Mouse (Mus musculus): ENCODE measurements around the gene Olfr524.

Gene Olfr524

DNA sequence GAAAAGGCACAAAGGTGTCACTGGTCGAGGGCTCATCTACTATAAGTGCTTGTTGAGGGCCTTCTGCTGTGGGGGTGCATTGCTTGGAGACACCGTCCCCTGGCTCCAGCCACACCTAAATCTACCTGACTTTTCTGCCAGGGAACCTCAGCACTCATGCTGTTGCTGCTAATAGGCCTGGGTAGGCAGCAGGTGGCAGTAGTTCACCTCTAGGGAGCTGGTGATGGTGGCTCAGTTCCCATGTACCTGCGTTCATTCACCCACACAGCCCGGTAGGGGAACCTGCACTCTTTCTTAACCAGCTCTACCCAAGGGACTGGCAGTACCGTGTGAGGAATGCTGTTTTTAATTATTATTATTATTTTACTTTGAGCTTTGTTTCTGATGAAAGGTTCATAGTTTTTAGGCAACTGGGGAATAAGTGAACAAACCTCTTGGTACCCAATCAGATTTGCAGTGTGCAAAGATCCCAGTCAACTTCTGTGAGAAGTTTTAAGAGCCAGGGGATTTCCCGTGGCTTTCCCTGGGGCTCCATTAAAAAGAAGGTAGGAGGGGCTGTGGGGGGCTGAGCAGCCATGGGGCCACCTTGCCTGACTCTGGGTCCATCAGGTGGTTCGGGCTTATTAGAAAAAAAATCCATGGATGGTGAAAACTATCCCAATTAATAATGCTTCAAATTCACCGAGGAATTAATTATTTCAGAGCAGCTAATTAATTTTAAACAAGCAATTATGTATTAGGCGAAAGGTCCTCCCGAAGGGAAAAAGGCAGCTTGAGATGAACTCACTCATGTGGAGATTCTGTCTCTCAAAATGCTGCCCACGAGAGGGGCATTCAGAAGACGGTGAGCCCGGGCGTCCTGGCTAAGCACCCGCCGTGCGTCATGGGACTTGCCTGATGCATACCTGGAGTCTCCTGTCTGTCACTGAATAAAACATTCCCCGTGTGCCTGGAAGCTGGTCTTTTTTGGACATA lies 18.8 kb downstream of the Olfr524 start:
- DNase-seq (ENCODE audit: low spot score), result no peak

DNA sequence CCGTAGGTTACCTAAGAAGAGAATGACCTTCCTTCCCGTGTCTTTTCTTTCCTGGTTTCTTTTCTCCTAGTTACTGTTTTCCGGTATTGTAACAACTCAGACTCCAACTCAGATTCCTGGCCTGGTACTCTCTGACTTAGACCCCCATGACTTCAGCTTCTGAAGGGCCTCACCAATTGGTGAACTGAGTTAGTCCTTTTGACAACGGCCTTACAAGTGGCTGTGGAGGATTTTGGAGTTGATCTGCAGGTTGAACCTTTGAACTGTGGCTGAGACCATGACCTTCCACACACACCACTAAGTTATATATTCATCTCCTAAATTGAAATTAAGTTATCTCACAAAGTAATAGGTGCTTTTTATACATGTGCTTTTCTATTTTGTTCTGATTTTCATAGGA lies 21.6 kb downstream of the Olfr524 start:
- DNase-seq (ENCODE audit: low spot score), result no peak

DNA sequence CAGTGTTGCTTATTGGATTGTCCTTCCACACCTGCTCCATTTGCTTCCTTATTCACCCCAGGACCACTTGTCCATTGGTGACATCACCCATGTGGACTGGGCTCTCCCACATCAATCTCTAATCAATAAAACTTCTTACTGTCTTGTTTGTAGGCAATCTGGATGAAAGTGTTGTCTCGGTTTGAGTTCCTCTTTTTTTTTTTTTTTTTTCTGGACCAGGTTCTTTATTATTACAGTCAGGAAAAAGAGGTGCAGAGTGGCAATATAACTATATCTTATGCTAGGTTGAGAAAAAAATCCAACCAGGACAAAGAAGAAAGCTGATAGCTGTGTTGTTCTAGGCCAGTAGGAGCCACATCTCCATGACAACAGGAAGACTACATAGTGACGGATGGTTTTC lies 25.1 kb downstream of the Olfr524 start:
- DNase-seq (ENCODE audit: low spot score), result no peak

GRCm38 (mm10) chr7:140179176-140179575 lies 26.6 kb downstream of the Olfr524 start:
- DNase-seq (ENCODE audit: low spot score), result no peak

- no peak for DNase-seq (ENCODE audit: low spot score)
These were observed 32.8 kb downstream of the Olfr524 start, which contains the start of gene Olfr523 for GRCm38 (mm10) chr7:140172936-140173335. Gene Olfr523 (plus strand): TSS chr7:140173217.

- no peak for DNase-seq (ENCODE audit: low spot score)
These were observed 34.9 kb downstream of the Olfr524 start for GRCm38 (mm10) chr7:140170863-140171262.

GRCm38 (mm10) chr7:140169386-140169785 lies 36.4 kb downstream of the Olfr524 start:
- no peak for DNase-seq (ENCODE audit: low spot score)

DNA sequence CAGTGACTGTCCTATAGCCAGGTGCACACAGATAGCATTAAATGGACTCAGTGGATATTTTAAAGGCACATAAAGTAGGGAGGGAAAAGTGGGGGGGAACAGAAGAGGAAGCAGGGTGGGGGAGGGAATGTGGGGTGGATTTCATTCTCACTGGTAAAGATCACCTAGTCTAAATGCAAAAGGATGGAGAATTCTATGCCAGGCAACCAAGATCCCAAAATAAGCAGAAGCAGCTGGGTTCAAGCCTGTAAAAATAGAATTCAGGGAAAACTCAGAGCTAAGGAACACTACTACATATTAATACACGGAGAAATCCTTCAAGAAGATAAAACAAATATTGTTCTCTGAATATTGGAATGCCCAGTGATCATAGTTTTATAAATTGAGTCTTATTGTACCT lies 37.8 kb downstream of the Olfr524 start:
- no peak for DNase-seq (ENCODE audit: low spot score)

DNA sequence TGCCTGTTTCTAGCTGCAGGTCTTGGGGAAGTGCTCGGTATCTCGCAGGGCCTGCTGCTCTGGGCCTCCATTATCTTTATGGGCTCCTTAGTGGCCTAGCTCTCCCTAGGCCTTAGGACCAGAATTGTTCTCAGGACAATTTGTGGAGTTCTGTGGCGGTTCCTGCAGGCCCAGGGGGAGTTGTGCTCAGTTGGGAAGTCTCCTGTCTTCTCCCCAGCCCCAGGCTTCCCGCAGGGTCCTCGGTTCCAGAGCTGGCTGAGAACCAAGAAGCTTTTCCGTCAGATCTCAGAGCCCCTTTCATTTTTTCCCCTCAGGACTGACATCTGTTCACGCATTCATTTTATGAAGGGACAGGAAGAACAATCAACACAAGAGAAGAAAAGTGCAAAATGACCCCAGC lies 41.1 kb downstream of the Olfr524 start, which contains the start of gene Olfr522:
Gene Olfr522 (minus strand): TSS at position 101 of the 400 bp plus-strand sequence.
- no peak for DNase-seq (ENCODE audit: low spot score)

GRCm38 (mm10) chr7:140160363-140160762 lies 45.4 kb downstream of the Olfr524 start:
- no peak for DNase-seq (ENCODE audit: low spot score)

- DNase-seq (ENCODE audit: low spot score), result no peak
These were observed 51.4 kb downstream of the Olfr524 start, which contains the start of gene Sprn for GRCm38 (mm10) chr7:140154218-140154927. Gene Sprn (minus strand): TSS chr7:140154877.

DNA sequence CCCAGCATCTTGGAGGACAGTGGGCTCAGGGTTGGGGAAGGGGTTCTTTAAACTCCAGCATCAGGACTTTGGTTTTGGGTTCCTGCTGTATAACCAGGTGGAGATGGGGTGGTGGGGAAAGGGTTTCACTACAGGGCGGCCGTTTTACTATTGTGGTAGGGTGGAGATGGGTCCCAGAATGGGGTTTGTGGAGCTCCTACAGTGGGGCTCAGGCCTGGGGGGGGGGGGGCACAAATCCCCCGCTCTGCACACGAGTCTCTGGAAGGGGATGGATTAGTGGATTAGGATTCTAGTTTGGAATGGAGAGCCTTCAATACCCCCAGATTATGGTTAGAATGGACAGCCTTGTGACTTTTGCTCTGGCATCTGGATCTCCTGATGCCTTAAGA lies 51.9 kb downstream of the Olfr524 start:
- DNase-seq (ENCODE audit: low spot score), result no peak

GRCm38 (mm10) chr7:140153383-140153782 lies 52.4 kb downstream of the Olfr524 start:
- DNase-seq (ENCODE audit: low spot score), result no peak
